Mouse (Mus musculus): ENCODE measurements around the gene Madcam1. TPM values are rescaled to one million over a fixed set of nuclear protein-coding genes. Genes with fewer than 3 reads are reported as not detected.

Gene Madcam1
- polyA plus RNA-seq (2017; shearing (Covaris generic)): 0.65 TPM

GRCm38 (mm10) chr10:79664131-79664665 is at the start of gene Madcam1:
Gene Madcam1, plus strand, starts transcription at chr10:79664559.

GRCm38 (mm10) chr10:79637128-79638110 is 26.9 kb upstream of the Madcam1 start, which contains the start of gene Shc2:
Gene Shc2, minus strand, starts transcription at chr10:79637918.

GRCm38 (mm10) chr10:79645711-79646110 is 18.6 kb upstream of the Madcam1 start, which contains the start of gene Odf3l2:
Gene Odf3l2, minus strand, starts transcription at chr10:79645738.

GRCm38 (mm10) chr10:79668771-79669575 is 4.6 kb downstream of the Madcam1 start, which contains the start of gene Tpgs1:
Gene Tpgs1, plus strand, starts transcription at chr10:79669369.

GRCm38 (mm10) chr10:79681591-79682245 is 17.4 kb downstream of the Madcam1 start, which contains the start of gene Cdc34:
Gene Cdc34, plus strand, starts transcription at chr10:79682195.

GRCm38 (mm10) chr10:79688720-79689119 is 24.4 kb downstream of the Madcam1 start, which contains the start of gene Gzmm:
Gene Gzmm, plus strand, starts transcription at chr10:79689020.

GRCm38 (mm10) chr10:79704065-79704969 is 40.0 kb downstream of the Madcam1 start, which contains the start of gene Bsg:
Gene Bsg, plus strand, starts transcription at chr10:79704491.

GRCm38 (mm10) chr10:79716254-79716987 is 52.1 kb downstream of the Madcam1 start, which contains the start of gene Hcn2:
Gene Hcn2, plus strand, starts transcription at chr10:79716634.

Other genes starting within 250 kb of the Madcam1 start
- gene Vmn2r83, start 195.8 kb upstream of the Madcam1 start, polyA plus RNA-seq (2017; shearing (Covaris generic)): not detected
- 4.6 TPM for gene Plpp2, start 130.8 kb upstream of the Madcam1 start, polyA plus RNA-seq (2017; shearing (Covaris generic))
- 45.2 TPM for gene Mier2, start 109.4 kb upstream of the Madcam1 start, polyA plus RNA-seq (2017; shearing (Covaris generic))
- not detected for gene Theg, start 77.2 kb upstream of the Madcam1 start, polyA plus RNA-seq (2017; shearing (Covaris generic))
- gene C2cd4c, start 50.5 kb upstream of the Madcam1 start, polyA plus RNA-seq (2017; shearing (Covaris generic)): not detected
- not detected for gene Shc2, start 26.6 kb upstream of the Madcam1 start, polyA plus RNA-seq (2017; shearing (Covaris generic))
- not detected for gene Odf3l2, start 18.8 kb upstream of the Madcam1 start, polyA plus RNA-seq (2017; shearing (Covaris generic))
- gene Tpgs1, start 4.8 kb downstream of the Madcam1 start, polyA plus RNA-seq (2017; shearing (Covaris generic)): 48.4 TPM
- 23.4 TPM for gene Cdc34, start 17.6 kb downstream of the Madcam1 start, polyA plus RNA-seq (2017; shearing (Covaris generic))
- 1.0 TPM for gene Gzmm, start 24.5 kb downstream of the Madcam1 start, polyA plus RNA-seq (2017; shearing (Covaris generic))
- 300 TPM for gene Bsg, start 39.9 kb downstream of the Madcam1 start, polyA plus RNA-seq (2017; shearing (Covaris generic))
- not detected for gene Hcn2, start 52.1 kb downstream of the Madcam1 start, polyA plus RNA-seq (2017; shearing (Covaris generic))
- 58.1 TPM for gene Polrmt, start 82.0 kb downstream of the Madcam1 start, polyA plus RNA-seq (2017; shearing (Covaris generic))
- not detected for gene Fgf22, start 90.5 kb downstream of the Madcam1 start, polyA plus RNA-seq (2017; shearing (Covaris generic))
- gene Rnf126, start 102.4 kb downstream of the Madcam1 start, polyA plus RNA-seq (2017; shearing (Covaris generic)): 8.7 TPM
- gene Fstl3, start 112.7 kb downstream of the Madcam1 start, polyA plus RNA-seq (2017; shearing (Covaris generic)): 0.68 TPM
- not detected for gene Prss57, start 126.4 kb downstream of the Madcam1 start, polyA plus RNA-seq (2017; shearing (Covaris generic))
- gene Palm, start 129.0 kb downstream of the Madcam1 start, polyA plus RNA-seq (2017; shearing (Covaris generic)): 0.30 TPM
- gene Misp, start 156.4 kb downstream of the Madcam1 start, polyA plus RNA-seq (2017; shearing (Covaris generic)): not detected
- gene Ptbp1, start 189.9 kb downstream of the Madcam1 start, polyA plus RNA-seq (2017; shearing (Covaris generic)): 375 TPM
- not detected for gene Prtn3, start 209.9 kb downstream of the Madcam1 start, polyA plus RNA-seq (2017; shearing (Covaris generic))
- gene Plppr3, start 210.1 kb downstream of the Madcam1 start, polyA plus RNA-seq (2017; shearing (Covaris generic)): 4.9 TPM
- not detected for gene Elane, start 221.7 kb downstream of the Madcam1 start, polyA plus RNA-seq (2017; shearing (Covaris generic))
- not detected for gene Cfd, start 226.3 kb downstream of the Madcam1 start, polyA plus RNA-seq (2017; shearing (Covaris generic))
- gene Med16, start 244.4 kb downstream of the Madcam1 start, polyA plus RNA-seq (2017; shearing (Covaris generic)): 31.2 TPM
- gene Gm26602, start 246.3 kb downstream of the Madcam1 start, polyA plus RNA-seq (2017; shearing (Covaris generic)): 11.2 TPM

Data from inflammation-experienced regulatory T-cells, adult 16 weeks (primary cell).